Mouse (Mus musculus) R1 (cell line): ENCODE measurements around the gene Thap11.
A peak's percentile ranks its signal among the peaks of the same experiment; 100 is the strongest.

Source experiments
- DNase-seq: peaks from one replicate; pipeline ENCODE4 v3.0.0-alpha.2; 2018; ENCODE audit warnings: low read depth, low spot score

Thap11 gene

DNA sequence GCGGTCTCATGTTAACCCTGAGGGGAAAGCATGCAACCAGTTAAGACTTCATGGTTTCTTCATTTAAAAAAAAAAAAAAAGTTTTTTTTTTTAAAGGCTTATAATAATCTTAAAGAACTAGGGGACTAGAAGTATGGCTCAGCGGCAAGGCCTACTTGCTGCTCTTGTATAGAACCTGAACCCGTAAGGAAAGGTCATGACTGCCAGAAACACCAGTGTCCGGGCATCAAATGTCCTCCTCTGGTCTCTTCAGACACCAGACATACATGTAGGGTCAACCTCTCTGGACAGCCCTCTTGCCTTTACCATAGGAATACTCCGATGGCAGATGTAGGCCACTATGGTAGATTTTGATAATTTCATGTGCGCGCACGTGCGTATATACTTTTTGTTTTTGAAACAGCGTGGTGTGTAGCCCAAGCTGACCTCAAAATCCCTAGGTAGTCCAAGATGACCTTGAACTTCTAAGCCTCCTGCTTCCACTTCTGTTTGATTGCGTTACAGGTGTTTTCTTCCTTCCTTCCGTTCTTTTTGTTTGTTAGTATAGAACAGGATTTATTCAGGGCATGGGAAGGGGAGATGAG, 2.7 kb upstream of the Thap11 start:
- DNase-seq = peak; percentile 49

DNA sequence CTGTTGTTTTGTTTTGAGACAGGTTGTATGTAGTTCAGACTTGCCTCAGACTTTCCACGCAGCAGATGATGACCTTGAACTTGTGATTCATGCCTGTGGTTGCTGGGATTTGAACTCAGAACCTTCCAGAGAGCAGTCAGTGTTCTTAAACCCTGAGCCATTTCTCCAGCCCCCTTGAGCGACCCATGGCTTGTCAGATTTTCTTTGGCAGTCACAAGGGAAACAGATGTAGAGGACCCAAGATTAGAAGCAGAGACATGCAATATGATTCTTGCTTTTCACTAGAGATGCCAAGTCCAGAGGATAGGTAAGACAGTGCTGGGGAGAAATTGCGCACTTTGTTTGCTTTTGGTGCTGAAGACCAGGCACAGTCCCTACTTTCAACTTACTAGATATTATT, 1.8 kb upstream of the Thap11 start, which contains the start of gene Cenpt:
TSS of gene Cenpt (minus strand) at position 101 of the 400 bp plus-strand sequence.
- no peak for DNase-seq

DNA sequence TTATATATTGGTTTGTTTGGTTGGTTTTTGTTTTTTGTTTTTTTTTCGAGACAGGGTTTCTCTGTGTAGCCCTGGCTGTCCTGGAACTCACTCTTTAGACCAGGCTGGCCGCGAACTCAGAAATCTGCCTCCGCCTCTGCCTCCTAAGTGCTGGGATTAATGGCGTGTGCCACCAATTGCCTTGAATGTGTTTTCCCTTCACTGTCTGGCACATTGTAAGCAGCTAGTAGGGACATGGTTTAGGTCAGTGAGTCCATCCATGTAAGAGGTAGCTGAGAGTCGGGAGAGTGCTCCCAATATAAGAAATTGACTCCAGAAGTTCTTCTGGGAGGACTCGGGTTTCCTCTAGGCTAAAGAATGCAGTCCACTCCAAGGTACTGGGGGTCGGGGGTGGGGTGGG, 629 bp upstream of the Thap11 start:
- no peak for DNase-seq

DNA sequence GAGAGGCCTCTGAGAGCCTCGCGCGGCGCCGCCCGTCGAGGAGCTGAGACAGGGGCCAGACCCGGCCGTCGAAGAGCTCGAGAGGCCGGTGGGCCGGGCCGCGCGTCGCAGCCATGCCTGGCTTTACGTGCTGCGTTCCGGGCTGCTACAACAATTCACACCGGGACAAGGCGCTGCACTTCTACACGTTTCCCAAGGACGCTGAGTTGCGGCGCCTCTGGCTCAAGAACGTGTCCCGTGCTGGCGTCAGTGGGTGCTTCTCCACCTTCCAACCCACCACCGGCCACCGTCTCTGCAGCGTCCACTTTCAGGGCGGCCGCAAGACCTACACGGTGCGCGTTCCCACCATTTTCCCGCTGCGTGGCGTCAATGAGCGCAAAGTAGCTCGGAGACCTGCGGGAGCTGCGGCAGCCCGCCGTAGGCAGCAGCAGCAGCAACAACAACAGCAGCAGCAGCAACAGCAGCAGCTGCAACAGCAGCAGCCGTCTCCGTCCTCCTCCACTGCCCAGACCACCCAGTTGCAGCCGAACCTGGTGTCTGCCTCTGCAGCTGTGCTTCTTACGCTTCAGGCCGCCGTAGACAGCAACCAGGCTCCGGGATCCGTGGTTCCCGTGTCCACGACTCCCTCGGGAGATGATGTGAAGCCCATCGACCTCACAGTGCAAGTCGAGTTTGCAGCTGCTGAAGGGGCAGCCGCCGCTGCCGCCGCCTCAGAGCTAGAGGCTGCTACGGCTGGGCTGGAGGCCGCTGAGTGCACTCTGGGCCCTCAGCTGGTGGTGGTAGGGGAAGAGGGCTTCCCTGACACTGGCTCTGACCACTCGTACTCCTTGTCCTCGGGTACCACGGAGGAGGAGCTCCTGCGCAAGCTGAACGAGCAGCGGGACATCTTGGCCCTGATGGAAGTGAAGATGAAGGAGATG, 576 bp downstream of the Thap11 start:
- DNase-seq = no peak

DNA sequence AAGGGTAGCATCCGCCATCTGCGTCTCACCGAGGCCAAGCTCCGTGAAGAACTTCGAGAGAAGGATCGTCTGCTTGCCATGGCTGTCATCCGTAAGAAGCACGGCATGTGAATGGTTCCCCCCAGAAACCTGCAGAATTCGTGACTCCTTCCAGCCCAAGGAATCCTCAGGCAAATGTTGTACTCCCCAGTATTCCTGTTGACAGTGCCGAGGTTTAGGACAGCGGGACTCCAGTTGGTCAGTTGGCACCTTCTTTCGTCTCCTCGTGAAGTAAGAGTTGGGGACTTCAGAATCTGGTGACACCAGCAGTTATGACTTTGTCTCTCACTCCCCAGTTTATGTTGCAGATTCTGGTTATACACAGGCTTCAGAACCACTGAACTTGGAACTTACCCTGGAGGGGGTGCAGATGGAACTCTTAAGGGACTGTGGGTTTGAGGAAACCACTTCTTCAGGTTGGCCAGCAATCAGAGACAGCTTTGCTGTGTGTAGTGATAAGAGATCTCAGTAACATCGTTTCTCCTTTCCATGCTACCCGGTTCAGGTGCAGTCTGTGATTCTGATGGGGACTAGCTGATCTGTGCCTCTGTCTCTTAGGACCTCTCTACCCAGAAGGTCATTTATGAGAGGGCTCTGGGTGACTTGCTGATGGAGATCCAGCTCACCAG, 1.4 kb downstream of the Thap11 start:
- no peak for DNase-seq

DNA sequence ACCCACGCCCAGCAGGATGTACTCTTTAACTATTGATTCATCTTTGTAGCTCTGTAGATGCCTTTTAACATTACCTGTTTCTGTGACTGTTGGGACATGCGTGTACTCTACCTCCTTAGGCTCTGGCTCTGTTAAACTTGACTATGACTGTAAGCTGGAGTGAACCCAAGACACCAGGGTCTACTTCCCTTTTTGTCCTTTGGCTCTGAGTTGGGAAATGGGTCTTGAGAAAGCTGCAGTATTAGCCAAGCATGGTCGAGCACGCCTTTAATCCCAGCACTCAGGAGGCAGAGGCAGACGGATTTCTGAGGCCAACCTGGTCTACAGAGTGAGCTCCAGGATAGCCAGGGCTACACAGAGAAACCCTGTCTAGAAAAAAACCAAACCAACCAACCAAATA, 3.6 kb downstream of the Thap11 start:
- DNase-seq = no peak

DNA sequence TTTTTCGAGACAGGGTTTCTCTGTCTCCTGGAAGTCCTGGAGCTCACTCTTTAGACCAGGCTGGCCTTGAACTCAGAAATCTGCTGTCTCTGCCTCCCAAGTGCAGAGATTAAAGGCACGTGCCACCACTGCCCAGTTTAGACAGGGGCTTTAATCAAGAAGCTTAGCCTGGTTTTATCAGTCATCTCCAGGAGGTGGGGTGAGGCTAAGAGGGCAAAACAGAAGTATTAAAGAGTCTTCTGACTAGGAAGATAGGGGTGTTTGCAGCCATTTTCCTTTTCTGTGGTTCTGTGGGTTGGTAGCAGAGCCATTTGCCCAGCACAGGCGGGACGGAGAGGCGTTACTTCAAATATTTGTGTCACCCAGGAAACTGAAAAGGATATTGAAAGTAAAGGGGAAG, 4.4 kb downstream of the Thap11 start:
- no peak for DNase-seq

DNA sequence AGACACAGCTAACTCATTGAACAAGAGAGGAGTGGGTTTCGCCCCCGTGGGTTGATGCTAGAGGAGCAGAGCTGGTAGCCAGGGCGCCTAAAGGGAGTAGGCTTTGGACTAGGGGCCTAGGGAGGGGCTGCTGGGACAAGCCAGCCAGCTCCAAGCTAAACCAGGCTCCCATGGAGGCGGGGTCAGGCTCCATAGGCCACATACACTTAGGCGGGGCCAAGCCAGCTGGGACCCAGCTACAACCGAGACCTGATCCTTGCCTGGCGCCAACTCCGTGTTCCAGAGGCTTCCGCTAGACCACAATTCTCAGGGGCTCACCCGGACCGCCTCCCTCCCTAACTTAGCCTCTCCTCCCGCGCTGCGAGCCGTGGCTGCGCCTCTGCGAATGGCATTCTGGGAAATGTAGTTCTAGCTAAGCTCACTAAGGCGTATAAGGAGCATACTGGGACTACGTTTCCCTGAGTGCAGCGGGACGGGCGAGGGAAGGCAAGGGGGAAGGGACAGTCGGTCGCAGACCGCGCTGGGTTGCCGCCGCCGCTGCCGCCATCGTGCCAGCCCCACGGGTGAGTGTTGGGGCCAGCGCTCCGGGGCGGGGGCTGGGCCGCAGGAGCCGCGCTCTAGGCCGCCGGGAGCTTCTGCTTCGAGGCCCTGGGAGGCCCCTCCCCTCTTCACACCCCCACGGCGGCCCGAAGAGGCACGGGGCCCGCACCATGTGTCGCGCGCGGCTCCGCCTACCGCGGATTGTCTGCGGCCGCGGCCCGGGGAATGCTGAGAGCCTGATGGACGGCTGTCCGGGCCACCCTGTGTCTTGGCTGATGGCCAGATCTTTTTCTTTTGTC, 5.4 kb downstream of the Thap11 start, which contains the start of gene Nutf2:
TSS of gene Nutf2 (plus strand) at position 438 of the 839 bp plus-strand sequence.
- DNase-seq = peak; percentile 100

DNA sequence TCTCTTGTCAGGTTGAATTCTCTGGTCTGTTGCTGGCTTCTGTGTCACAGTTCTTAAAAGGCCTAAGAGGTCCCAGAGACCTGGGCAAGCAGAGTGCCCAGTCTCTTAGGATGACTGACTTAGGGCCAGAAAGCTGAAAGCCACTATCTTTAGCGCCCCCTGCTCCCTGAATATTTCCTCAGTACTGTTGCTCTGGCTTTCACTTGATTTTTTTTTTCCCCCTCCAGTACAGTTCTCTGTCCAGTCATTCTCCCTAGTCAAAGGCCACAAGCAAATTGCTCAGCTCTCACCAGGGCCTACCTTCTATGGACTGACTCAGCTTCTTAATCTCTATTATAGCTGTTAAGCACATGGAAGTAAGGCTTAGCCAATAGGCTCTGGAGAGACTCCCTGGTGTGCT, 7.0 kb downstream of the Thap11 start:
- DNase-seq = peak; percentile 57

DNA sequence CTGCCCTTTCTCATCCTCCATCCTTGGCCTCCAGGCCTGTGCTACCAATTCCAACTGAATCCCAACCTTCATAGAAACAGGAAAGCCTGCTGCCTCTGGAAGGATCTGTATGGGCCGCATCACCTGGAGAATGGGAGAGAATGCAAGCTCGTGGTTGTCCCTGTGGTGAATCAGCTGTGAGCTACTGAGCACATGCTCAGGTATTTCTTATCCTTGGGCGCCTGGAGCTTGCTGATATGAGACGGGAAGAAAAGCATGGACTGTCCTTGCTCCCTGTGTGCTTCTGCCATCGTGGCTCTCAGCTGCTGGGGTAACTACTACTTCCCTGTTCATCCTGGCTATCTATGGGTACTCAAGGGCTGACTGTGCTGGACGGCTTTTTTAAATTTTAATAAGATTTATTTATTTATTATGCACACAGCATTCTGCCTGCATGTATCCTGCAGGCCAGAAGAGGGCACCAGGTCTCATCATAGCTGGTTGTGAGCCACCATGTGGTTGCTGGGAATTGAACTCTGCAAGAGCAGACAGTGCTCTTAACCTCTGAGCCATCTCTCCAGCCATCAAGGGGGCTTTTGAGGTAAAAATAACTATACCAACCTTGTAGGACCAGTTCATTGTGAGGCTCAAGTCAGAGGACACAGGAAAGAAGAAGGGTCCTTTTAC, 11.6 kb downstream of the Thap11 start:
- peak; percentile 54 for DNase-seq

DNA sequence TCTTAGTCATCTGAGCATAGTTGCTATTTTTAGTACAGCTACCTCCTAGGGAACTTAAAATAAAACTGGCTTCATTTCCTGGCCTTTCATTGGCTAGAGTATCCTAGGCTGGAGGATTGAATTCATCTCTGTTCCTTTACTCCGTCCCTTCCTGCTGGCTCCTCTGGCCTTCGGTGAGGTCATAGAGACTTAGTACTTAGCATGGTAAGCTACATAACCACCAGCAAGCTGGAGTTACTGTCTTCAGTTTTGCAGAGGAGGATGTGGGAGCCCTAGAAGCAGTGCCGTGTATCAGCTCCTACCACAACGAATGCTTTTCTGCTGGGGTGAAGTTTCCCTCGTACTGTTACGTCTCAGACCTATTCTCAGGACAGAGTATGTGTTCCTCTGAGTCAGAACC, 19.4 kb downstream of the Thap11 start:
- DNase-seq = no peak

DNA sequence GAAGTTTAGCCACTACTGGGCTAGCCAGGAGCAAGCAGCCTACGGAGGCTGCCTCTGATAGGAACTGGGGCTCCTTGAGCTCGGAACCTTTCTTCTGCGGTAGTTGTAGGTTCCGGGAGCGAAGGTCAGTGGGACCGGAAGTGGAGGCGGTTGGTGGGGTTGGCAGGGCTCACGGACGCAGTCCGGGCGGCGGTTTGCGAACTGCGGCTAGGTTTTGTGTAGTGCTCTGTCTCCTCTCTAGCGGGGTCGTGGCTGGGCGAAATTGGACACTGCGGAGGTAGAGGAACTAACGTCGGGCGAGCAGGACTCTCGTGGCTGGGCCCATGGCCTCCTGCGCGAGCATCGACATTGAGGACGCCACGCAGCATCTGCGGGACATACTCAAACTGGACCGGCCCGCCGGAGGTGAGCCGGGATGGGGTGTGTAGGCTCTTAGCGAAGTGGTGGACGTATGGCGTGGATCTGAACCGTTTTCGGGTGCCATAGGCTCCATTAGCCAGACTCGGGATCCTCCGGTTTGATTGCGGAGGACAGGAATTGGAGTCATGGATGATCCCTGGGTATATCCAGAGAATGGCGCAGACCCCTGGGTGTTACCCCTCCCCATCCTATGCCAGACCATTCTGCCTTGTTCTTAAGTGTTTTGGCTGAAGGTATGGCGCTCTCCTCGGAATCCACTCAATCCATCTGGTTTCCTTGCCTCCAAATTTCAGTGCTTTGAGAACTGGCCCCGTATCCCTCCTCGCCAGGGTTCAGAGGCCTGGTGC, 26.0 kb downstream of the Thap11 start, which contains the start of gene Edc4:
TSS of gene Edc4 (plus strand) at position 128 of the 767 bp plus-strand sequence.
- DNase-seq = peak; percentile 91

DNA sequence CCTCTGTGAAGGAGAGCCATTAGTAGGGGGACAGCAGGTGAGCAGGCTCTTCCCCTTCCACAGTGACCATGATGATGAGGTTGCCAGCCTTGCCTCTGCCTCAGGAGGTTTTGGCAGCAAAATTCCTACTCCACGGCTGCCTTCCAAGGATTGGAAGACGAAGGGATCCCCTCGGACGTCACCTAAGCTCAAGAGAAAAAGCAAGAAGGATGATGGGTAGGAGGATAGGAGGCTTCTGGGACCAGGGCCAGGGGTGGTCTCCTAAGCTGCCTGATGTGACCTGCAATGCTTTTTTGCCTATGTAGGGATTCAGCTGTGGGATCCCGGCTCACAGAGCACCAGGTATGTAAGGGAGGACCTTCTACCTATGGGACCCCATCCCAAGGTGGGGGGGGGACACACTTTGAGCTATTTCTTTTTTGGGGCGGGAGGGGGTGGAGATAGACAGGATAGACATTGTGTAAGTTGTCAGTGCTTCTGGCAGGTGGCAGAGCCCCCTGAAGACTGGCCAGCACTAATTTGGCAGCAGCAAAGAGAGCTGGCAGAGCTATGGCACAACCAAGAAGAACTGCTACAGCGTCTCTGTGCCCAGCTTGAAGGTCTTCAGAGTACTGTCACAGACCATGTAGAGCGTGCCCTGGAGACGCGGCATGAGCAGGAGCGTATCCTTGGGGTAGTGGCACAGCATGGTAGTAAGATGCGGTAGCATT, 35.0 kb downstream of the Thap11 start:
- no peak for DNase-seq

DNA sequence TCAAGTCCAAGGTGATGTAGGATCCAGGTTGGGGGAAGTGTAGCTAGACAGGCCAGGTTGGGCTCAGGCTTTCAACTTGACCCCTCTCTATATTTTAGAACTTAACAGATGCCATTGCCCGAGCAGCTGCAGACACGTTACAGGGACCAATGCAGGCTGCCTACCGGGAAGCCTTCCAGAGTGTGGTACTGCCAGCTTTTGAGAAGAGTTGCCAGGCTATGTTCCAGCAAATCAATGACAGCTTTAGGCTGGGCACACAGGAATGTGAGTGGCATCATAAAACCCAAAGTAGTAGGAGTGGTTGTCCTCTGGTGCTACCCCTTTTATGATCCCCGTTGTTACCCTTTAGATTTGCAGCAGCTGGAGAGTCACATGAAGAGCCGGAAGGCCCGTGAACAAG, 35.9 kb downstream of the Thap11 start:
- no peak for DNase-seq

DNA sequence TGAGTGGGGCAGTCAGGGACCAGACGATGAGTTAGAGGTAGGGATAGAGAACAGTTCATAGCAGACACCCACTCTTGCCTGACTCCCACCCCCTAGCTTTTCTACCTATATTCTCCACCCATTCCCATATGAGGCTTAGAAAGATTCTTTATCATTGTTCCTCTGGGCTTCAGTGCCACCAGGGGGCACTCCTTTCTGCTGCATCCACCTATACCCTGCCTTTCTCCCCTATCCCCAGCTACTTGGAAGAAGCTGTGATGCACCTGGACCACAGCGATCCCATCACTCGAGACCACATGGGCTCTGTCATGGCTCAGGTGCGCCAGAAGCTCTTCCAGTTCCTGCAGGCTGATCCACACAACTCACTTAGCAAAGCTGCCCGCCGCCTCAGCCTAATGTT, 37.5 kb downstream of the Thap11 start:
- DNase-seq = peak; percentile 46

DNA sequence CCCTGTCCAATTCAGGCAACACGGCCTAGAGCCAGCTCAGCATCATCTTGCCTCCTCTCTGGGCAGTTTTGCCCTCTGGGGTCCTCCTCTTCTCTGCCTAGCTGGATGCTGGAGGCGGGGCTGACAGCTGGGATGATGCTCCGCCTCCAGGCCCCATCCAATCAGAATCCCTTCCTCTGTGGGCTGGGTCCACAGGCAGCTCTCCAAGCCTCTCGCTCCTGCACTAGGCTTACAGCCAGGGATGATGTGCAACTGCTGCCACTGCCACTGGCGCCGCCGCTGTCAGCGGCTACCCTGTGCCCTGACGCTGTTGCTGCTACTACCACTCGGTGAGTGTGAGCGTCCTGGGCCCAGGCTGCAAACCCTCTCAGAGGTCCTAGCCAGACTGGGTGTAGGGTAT, 38.4 kb downstream of the Thap11 start, which contains the start of gene Nrn1l:
TSS of gene Nrn1l (plus strand) at position 229 of the 400 bp plus-strand sequence.
- peak; percentile 92 for DNase-seq

DNA sequence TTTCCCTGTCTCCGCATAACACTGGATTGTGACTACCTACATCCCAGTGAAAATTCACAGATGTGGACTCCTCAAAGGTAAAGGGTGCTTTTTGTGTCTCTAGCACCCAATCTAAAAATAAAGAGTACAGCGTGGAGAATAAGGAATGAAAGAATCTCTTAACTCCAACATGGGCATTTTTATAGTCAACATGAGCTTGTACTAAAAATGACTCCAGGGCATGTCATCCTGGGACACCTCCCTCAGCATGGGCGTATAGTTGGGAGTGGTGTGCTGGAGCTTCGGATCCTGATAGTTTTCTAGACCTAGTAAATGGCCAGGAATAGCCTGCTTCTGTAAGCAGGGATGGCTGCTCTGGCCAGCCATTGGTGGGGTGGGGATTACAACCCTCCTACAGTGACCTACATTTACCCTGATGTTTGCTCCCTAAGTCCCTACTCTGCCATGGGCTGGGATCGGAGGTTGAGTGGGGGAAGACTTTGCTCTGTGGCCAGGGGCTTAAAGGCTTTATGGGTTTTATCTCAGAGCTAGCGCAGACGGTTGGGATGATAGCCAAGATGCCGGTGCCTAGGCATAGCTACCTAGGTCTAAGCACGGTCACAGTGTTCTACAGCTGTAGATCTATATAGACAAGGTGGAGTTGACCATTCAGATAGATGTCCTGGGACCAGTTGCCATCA, 43.0 kb downstream of the Thap11 start:
- no peak for DNase-seq

DNA sequence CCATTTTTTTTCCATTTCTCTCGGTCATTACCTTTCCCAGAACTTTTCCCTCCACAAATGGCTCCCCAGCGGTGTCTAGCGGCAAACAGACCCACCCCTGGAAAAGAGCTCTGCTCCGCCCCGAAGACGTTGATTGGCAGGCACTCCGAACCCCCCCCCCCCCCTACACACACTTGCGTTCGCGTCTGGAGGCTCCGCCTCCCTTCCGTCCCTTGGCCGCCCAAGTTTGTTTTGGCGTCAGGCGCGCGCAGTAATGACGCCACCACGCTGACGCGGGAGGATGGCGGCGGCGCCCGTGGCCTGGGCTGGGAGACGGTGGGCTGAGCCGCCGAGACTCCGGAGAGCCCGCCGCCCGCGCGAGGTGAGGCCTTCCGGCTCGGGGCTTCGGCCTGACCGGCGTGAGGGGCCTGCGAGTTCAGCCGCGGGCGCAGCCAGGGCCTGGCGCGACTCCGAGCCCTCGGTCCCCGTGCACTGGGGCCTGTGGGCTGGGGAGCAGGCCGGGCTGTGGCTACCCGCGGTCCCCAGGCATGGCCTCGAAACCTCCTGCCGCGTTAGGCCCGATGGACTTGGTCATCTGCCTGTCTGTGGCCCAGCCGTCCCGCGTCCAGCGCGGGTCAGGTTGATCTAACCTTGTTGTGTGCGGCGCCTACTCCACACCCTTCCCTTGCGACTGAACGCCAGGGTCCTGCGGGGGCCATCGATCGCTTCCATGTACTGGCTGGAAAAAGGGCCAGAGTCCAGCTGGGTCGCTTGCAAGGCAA, 45.4 kb downstream of the Thap11 start, which contains the start of gene Pskh1:
TSS of gene Pskh1 (plus strand) at position 262 of the 761 bp plus-strand sequence.
- peak; percentile 96 for DNase-seq
